Mouse (Mus musculus): ENCODE measurements around the gene Adam12.

Adam12 gene

DNA sequence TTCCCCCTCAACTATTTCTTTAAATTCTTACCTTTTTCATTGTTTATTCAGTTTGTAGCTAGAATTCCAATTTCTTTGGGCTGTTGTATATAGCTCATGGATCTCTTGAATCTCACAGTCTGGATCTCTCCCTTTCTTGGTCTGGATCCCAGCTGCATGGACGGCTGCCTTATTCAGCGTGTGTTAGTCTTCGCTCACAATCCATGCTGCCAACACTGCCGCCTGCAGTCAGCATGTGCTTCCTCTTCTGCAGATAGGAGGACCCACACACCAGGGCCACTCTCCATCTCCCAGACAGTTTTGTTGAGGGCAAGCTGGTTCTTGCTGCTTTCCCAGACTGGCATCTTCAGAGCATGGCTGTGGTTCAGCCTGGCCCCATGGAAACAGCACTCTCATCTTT, 392.4 kb downstream of the Adam12 start:
- in situ Hi-C loops (cut with MboI; ENCODE audit: unreplicated experiment in 2 of 2), result loop anchor here in 1 of 2 experiments (25.0 kb wide), 1 partner anchor 1898 kb away; no protein-coding TSS in a partner anchor
